Mouse (Mus musculus): ENCODE results near the gene L2hgdh.

The L2hgdh gene

GRCm38 (mm10) chr12:69730306-69730705, 5.6 kb upstream of the L2hgdh start:
- no peak for DNase-seq (ENCODE audit: low spot score in 2 of 2)

- DNase-seq (ENCODE audit: low spot score in 2 of 2), result no peak
These were observed 4.6 kb upstream of the L2hgdh start for GRCm38 (mm10) chr12:69729246-69729645.

DNA sequence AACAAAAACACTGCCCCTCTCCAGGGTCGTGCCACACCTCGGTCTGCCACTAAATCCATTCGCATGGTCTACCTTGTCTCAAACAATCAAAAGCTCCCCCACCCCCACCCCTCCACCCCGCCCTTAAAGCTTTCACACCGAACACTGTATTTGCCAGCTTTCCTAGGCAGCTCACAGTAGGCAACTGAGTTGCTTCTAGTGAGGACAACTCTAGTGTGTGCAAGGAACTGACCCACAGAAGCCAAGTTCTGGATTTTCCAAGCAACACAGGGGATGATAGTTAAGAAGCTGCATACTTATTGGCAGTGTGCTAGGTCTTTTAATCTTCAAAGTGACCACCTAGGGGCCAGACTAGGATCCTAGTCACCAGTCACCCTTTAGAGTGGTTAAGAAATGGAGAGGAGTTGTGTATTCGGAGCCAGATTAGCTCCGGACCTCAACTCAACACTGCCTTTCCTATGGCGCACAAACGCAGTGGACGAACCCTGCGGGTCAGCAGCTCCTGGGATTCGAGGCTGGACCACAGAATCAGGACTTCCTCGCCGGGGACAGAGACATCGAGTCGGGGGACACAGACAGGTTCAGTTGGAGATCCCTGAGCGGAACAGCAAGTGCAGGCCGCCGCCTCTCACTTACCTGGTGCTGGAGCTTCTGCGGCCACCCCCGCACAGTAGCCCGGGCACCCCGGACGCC, 509 bp downstream of the L2hgdh start:
- no peak for DNase-seq (ENCODE audit: low spot score in 2 of 2)

- DNase-seq (ENCODE audit: low spot score in 2 of 2), result no peak
These were observed 1.3 kb downstream of the L2hgdh start for GRCm38 (mm10) chr12:69723376-69723775.

DNA sequence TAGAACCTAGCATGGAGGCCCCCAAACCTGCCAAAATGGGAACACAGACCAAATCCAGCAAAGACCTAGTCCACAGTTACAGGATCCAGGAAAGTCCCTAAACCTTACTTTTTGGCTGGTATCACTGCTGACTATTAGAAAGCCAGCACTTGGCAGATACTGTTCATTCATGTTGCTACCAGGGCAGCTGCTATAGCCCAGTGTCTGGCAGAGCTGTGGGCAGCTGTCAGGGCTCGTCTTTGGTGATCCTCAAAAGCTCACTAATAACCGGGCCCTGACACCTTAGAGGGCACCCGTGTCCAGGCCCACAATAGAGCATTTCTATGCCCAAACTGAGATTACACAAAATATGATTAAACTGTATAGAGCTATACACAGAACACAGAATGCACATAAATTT, 1.8 kb downstream of the L2hgdh start:
- DNase-seq (ENCODE audit: low spot score in 2 of 2), result no peak

DNA sequence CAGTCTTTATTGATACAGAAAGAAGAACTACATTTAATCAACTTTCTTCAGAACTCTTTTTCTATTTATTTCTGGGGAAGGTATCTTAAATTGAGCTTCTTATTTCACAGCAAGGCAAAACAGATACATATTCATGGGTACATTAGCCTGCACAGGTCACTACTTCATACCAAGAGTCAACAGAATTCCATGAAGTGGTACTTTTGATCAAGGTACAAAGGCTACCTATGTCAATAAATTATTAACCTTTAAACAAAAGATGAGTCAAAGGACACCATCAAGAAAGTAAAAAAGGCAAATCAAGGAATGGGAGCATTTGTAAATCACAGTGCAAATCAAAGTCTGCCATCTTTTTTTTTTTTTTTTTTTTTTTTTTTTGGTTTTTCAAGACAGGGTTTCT, 11.0 kb downstream of the L2hgdh start:
- DNase-seq (ENCODE audit: low spot score in 2 of 2), result no peak

DNA sequence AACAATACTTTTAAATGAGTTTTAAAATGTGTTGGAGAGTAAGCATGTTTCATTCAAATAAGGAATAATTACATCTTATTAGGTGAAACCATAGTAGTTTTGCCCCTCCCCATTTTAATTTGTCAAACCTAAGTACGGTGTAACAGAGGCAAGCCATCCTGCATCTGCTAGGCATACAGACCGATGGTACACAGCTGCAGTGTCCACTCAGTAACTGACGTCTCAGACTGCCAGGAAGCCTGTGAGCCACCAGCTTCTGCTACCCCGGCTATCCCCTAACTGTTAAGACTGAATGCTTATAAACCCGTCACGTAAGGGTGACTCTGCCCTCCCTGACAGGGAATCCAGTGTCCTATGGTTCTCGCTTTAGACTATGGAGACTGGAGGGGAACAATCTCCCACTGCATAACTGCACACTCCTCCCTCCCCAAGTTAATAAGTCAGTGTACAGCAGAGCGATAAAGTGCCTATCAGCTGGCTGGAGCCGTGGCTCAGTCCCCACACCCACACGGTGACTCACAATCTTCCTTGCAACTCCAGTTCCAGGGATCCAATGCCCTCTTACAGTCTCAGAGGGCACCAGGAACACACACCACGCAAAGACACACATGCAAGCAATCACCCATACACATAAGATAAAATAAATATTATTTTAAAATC, 19.7 kb downstream of the L2hgdh start:
- no peak for DNase-seq (ENCODE audit: low spot score in 2 of 2)

DNA sequence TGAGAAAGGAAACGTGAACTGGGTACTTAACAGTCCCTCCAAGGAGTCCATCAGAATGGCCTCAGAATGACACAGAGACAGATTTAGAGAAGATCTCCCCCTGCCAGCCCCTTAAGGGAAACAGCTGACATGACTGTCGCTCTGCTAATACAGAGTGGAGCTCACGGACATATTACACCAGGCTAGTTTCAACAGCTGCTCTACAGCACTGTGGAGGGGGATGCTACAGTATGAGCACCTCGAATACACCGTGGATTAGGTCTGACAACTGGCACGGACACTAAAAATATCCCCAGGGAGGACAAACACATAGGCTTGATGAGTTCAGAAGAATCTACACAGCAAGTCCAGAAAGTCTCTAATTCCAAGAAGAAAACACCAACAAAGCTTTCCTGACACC, 26.3 kb downstream of the L2hgdh start:
- DNase-seq (ENCODE audit: low spot score in 2 of 2), result no peak

DNA sequence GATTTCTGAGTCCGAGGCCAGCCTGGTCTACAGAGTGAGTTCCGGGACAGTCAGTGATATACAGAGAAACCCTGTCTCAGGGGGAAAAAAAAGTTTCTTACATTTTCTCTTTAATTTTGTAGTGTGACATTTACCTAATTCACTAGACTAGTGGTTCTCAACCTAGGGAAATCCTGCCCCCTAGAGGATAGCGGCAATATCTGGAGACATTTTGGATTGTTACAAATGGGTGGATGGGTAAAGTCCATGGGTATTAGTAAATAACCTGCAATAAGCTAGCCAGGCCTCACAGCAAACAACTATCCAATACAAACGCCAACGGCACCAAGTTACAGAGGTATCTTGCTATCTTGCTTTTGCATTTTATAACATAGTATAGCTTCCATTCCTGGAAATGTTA, 27.9 kb downstream of the L2hgdh start:
- DNase-seq (ENCODE audit: low spot score in 2 of 2), result peak; percentile 33 to 57

DNA sequence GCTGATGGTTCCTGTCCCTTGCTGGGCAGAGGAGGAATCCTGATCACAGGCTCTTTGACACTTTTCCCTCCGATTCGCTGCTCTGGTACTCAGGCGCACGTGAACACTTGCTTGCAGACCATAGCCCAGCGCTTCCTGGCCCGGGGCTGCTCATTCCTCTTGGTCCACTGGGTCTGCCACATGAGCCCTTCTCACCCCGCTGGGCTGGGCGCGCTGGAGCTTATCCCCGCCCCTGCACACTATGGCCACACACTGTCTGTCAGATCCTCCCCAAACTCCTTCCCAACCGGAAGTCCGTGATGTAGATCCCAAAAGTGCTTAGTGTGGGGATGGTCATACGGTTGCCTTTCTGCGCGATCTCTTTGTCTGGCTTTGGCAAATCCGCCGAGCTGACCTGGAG, 31.2 kb downstream of the L2hgdh start:
- no peak for DNase-seq (ENCODE audit: low spot score in 2 of 2)

- DNase-seq (ENCODE audit: low spot score in 2 of 2), result no peak
These were observed 34.0 kb downstream of the L2hgdh start for GRCm38 (mm10) chr12:69690714-69691113.

GRCm38 (mm10) chr12:69689094-69689493, 35.6 kb downstream of the L2hgdh start:
- DNase-seq (ENCODE audit: low spot score in 2 of 2), result no peak

DNA sequence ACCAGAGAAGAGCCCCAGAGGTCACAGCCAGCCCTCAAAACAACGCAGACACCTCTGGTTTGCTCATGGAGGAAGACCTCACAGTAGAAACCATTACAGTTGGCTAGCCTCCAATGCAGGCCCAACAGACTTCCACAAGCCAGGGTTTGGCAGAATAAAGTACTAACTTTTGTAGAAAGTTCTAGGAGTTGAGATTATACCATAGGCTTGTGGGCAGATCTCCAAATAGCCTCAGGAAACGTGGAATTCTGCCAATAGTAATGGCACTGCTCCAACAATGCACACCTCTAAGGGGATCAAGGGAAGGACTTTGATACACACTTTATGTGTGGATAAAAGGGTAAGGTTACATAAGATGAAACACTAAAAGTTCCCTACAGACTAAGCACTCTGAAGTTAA, 36.3 kb downstream of the L2hgdh start:
- DNase-seq (ENCODE audit: low spot score in 2 of 2), result no peak

- DNase-seq (ENCODE audit: low spot score in 2 of 2), result peak; percentile 76 to 80
These were observed 41.1 kb downstream of the L2hgdh start for GRCm38 (mm10) chr12:69683537-69683936.

DNA sequence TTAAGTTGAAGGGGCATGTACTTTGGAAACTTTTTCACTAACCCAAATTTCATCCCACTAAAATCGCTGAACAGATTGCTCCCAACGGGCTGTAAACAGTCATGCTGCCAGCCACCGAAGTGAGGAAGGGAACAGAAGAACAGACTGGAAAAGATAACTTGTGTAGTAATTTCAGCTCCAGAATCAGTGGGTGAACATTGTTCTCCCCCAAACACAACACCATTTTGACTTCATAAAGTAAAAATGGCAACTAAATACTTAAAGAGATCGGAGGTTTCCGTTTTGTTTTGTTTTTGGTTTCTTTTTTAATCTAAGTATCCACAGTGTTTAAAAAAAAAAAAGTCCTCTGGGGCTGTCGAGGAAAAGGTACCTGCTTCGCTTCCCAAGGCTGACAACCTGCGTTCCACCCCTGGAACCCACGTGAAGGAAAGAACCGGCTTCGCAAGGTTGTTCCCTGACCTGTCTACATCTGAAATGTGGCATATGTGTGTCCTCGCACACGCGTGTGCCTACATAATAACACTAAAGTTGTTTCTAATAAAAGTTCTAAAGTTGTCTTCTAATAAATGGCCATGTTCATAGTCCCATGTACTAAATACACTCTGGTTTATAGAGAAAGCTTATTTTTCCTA, 41.8 kb downstream of the L2hgdh start:
- DNase-seq (ENCODE audit: low spot score in 2 of 2), result no peak

DNA sequence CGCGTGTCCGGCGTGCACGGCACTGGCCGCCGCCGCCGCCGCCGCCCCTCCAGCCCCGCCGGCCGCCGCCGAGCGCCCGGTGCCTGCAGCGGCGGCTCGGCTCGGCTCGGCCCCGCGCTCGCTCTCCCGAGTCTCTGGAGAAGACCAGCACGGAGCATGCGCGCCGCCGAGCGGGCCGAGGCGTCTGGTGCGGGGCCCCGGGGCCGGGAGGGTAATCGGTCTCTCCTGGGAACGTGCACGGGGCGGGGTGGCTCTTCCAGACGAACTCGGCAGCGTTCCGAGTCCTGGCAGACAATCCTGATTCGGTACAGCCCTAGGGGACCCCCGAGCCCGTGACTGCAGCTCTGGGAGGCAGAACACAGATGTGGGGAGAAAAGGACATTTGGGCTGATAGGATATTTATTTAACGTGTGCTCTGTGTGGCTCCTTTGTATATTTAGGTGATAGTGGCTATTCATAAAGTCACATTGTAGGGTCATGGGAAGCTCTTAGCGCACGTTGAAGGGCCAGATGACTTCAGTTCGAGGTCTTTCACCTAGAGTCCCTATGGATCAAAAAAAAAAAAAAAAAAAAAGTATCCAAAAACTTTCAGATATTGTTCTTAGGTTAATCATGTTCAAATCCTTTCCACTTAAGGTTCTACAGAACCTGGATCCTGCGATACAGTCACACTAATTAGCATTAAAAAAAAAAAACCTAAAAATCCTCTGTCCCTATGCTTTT, 42.4 kb downstream of the L2hgdh start:
- peak; percentile 84 to 89 for DNase-seq (ENCODE audit: low spot score in 2 of 2)

GRCm38 (mm10) chr12:69681566-69682061, 43.1 kb downstream of the L2hgdh start, which contains the start of gene Sos2:
Gene Sos2, minus strand, starts transcription at chr12:69681852.
- DNase-seq (ENCODE audit: low spot score in 2 of 2), result peak; percentile 50 to 65

GRCm38 (mm10) chr12:69680635-69681565, 43.8 kb downstream of the L2hgdh start:
- DNase-seq (ENCODE audit: low spot score in 2 of 2), result peak in 1 of 2 experiments; percentile 32

DNA sequence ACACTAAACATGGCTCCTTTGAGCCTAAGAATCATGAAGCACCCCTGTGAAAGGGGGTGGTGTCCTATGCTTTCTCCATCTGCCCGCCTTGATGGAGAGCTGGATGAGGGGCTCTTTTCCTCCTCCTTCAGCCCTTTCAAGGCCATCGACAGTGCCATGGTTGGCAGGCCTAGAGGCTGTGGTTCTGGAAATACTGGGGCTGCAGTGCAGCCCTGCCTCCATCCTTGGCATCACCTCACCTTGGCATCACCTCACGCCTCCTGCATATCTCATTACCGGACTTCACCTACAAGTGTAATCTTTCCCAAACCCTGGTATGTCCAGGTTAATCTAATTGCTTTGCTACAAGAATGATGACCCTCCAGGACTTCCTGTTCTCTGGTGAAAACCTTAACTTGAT, 48.5 kb downstream of the L2hgdh start:
- DNase-seq (ENCODE audit: low spot score in 2 of 2), result no peak

DNA sequence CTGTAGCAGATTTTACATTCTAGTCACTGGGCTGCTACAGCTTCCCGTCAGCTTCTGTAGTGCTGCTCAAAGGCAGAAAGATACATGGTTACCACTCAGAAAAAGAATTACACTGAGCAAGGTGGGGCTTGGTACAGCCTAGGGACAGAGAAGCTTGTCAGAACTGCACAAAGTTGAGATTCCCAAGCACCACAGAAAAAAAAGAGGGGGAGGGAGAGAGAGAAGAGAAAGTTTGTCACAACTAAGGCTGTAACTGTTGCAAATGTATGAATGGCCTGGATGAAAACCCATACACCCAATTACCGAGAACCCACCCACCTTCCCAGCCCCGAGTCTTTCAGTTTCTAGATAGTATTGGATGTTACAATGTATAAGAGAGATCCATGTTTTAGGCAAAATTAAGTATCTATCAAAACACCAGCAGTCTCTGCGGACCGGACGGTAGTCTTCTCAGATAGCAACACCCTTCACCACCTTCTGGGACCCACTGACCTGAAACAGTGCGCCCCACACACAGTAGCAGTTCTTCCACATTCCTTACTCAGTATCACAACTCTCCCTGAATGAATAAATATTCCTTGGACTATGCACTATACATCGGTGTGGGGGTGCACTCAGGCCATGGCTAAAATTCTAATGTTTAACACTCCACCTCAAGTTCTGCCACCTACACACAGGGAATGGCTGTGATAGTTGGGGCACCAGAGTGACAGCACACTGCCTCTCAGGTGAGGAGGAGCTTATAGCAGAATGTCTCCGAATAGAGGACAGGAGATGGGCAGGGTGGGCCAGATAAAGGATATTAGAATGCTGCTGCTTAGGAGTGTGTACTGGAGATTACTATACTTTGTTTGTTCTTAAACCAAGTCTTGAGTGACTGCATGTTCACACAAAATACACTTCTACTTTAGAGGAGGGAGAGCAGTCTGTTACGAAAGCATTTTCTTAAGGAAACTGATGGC, 49.8 kb downstream of the L2hgdh start:
- no peak for DNase-seq (ENCODE audit: low spot score in 2 of 2)
